Mouse (Mus musculus) frontal cortex, postnatal 10 days (tissue): Measurements from ENCODE around the gene Trpc4ap.
"Not testable (repeated sequence)": the region's sequence is repeated elsewhere in the genome, so short reads cannot be mapped to it uniquely, and the experiment has no call there.

Experiments used
- DNase-seq, 2 experiments: peaks; one replicate each; pipeline ENCODE4 v3.0.0; 2022; ENCODE audit warnings: low spot score in 2 of 2, mixed read lengths in 1 of 2

Gene Trpc4ap

GRCm38 (mm10) chr2:155613953-155614352 is 78.2 kb downstream of the Trpc4ap start:
- DNase-seq: no peak

- no peak for DNase-seq
Measured at GRCm38 (mm10) chr2:155613326-155613755, 78.8 kb downstream of the Trpc4ap start.

GRCm38 (mm10) chr2:155611834-155612550 is 80.2 kb downstream of the Trpc4ap start:
- DNase-seq: no peak

GRCm38 (mm10) chr2:155610978-155611377 is 81.2 kb downstream of the Trpc4ap start, which contains the start of gene Myh7b:
TSS of gene Myh7b (plus strand) at chr2:155611212.
- DNase-seq: no peak

GRCm38 (mm10) chr2:155606360-155606759 is 85.8 kb downstream of the Trpc4ap start:
- no peak for DNase-seq

- DNase-seq: not testable (repeated sequence)
Measured at GRCm38 (mm10) chr2:155605236-155605589, 87.0 kb downstream of the Trpc4ap start.

GRCm38 (mm10) chr2:155604560-155605235 is 87.5 kb downstream of the Trpc4ap start:
- DNase-seq: no peak

- no peak for DNase-seq
Measured at GRCm38 (mm10) chr2:155603707-155604106, 88.5 kb downstream of the Trpc4ap start.

- no peak for DNase-seq
Measured at GRCm38 (mm10) chr2:155595516-155595915, 96.7 kb downstream of the Trpc4ap start.

- DNase-seq: no peak
Measured at GRCm38 (mm10) chr2:155592854-155593283, 99.3 kb downstream of the Trpc4ap start.

GRCm38 (mm10) chr2:155592137-155592853 is 99.9 kb downstream of the Trpc4ap start, which contains the start of gene Gss:
TSS of gene Gss (minus strand) at chr2:155592810.
- peak; percentile 97 to 98 for DNase-seq

GRCm38 (mm10) chr2:155591676-155592075 is 100.5 kb downstream of the Trpc4ap start:
- no peak for DNase-seq

GRCm38 (mm10) chr2:155590876-155591275 is 101.3 kb downstream of the Trpc4ap start:
- no peak for DNase-seq

GRCm38 (mm10) chr2:155589521-155589920 is 102.7 kb downstream of the Trpc4ap start:
- DNase-seq: no peak

- no peak for DNase-seq
Measured at GRCm38 (mm10) chr2:155588136-155588535, 104.0 kb downstream of the Trpc4ap start.

GRCm38 (mm10) chr2:155585486-155585885 is 106.7 kb downstream of the Trpc4ap start:
- no peak for DNase-seq

GRCm38 (mm10) chr2:155585082-155585481 is 107.1 kb downstream of the Trpc4ap start:
- DNase-seq: no peak
